Comparison of ENCODE assay signal across 9 mouse cellular contexts in genomic region chr8:121736236-121736635, GRCm38 (mm10). TPM values are rescaled to one million over a fixed set of nuclear protein-coding genes. Genes with fewer than 3 reads are reported as not detected.
DNase-seq lines count a peak whose midpoint lies in the region; ATAC-seq and TF ChIP-seq lines count a peak whose summit lies in the region.
"Had no signal": no experiment of that assay in that cellular context is flagged by ENCODE, and none has a peak within 500 bp of the region (broad histone marks: within the 10 kb centered on the region; RNA-seq: fewer than 3 reads in every experiment).

No protein-coding gene starts in this region.

- WGBS in heart, embryonic 12.5 days: 12% methylated on average over 7 of the region's 7 CpGs
- WGBS in lung, embryonic 14.5 days: 14% methylated on average over 7 of the region's 7 CpGs

- TF ChIP-seq RAD21 in MEL (IDR thresholded peaks at IDR 0.05; ENCODE audit: low read depth, low read length): no peak

- no peak for TF ChIP-seq EP300 in MEL (IDR thresholded peaks at IDR 0.05; ENCODE audit: low read depth in 1 of 2, low read length in 2 of 2)

- no peak overlapping the region for H3K4me3 ChIP-seq in heart, embryonic 12.5 days
- no peak overlapping the region for H3K4me3 ChIP-seq in MEL (ENCODE audit: control insufficient read depth in 1 of 2, insufficient read depth in 1 of 2, low read depth in 2 of 2, low read length in 2 of 2)
- no peak overlapping the region for H3K4me3 ChIP-seq in lung, embryonic 14.5 days (ENCODE audit: low read depth, low read length)
- H3K4me3 ChIP-seq: limb, embryonic 12.5 days had no signal

- TF ChIP-seq POLR2A in MEL (IDR thresholded peaks at IDR 0.05; ENCODE audit: control insufficient read depth in 1 of 2, insufficient read depth in 1 of 2, low read depth in 1 of 2, low read length in 2 of 2, poor library complexity in 1 of 2): no peak

- no peak for ATAC-seq in heart, embryonic 12.5 days (ENCODE audit: insufficient number of reproducible peaks, low FRiP score)
- no peak for ATAC-seq in lung, embryonic 14.5 days (ENCODE audit: insufficient read depth)
- ATAC-seq in erythroblast, adult 5-6 weeks (replicated peaks; ENCODE audit: low FRiP score, poor library complexity, severe bottlenecking): no peak

- 0 out of 2 replicates have a peak, but pooled peaks cover 5% of the 10 kb centered on the region for H3K4me1 ChIP-seq in heart, embryonic 12.5 days (replicated peaks)
- H3K4me1 ChIP-seq in MEL (ENCODE audit: control insufficient read depth in 1 of 2, insufficient read depth in 2 of 2, low read length in 2 of 2): no peaks in the 10 kb centered on the region
- no peaks in the 10 kb centered on the region for H3K4me1 ChIP-seq in lung, embryonic 14.5 days (ENCODE audit: insufficient read depth)

- intact Hi-C loops in heart, postnatal 36 days (cut with DNase I): no loop called here

- H3K27ac ChIP-seq in heart, embryonic 12.5 days (ENCODE audit: poor library complexity, severe bottlenecking): no peak overlapping the region
- H3K27ac ChIP-seq in MEL (ENCODE audit: control insufficient read depth, low read depth, low read length): no peak overlapping the region
- H3K27ac ChIP-seq in lung, embryonic 14.5 days (ENCODE audit: low read depth): no peak overlapping the region
- H3K27ac ChIP-seq: limb, embryonic 12.5 days had no signal

- H3K4me2 ChIP-seq in heart, embryonic 12.5 days: no peak overlapping the region
- H3K4me2 ChIP-seq in lung, embryonic 14.5 days: no peak overlapping the region
- H3K4me2 ChIP-seq: limb, embryonic 12.5 days had no signal

- H3K79me2 ChIP-seq in MEL (ENCODE audit: control insufficient read depth, insufficient read depth, low read length, poor library complexity): no peaks in the 10 kb centered on the region

- no peaks in the 10 kb centered on the region for H3K9me3 ChIP-seq in heart, embryonic 12.5 days (replicated peaks)
- H3K9me3 ChIP-seq in MEL (replicated peaks; ENCODE audit: insufficient read depth, low read length): no peaks in the 10 kb centered on the region
- H3K9me3 ChIP-seq in lung, embryonic 14.5 days (ENCODE audit: low read depth, low read length): no peaks in the 10 kb centered on the region
- H3K9me3 ChIP-seq: limb, embryonic 12.5 days had no signal

- TF ChIP-seq CTCF in MEL (IDR thresholded peaks at IDR 0.05 in 2 of 3, conservative IDR thresholded peaks at IDR 0.05 in 1 of 3; ENCODE audit: control insufficient read depth in 1 of 3, insufficient read depth in 1 of 3, low read depth in 2 of 3, low read length in 3 of 3, poor library complexity in 1 of 3, severe bottlenecking in 1 of 3): no peak
- TF ChIP-seq CTCF in lung, embryonic 14.5 days (IDR thresholded peaks at IDR 0.05; ENCODE audit: low read depth): no peak

- peak; percentile 19 to 26 for DNase-seq in heart, postnatal 36 days
- DNase-seq in MEL (ENCODE audit: low read depth, low spot score): peak; percentile 44
- peak; percentile 81 for DNase-seq in embryo, embryonic 10.5 days (ENCODE audit: low spot score)
- peak; percentile 93 for DNase-seq in lung, embryonic 14.5 days
- no peak for DNase-seq in right cerebral cortex, postnatal 14 days
- no peak for DNase-seq in right cerebral cortex, adult 2 months (ENCODE audit: low spot score in 2 of 2)

- no peak overlapping the region for H3K9ac ChIP-seq in heart, embryonic 12.5 days
- no peak overlapping the region for H3K9ac ChIP-seq in MEL (ENCODE audit: control insufficient read depth, low read depth, low read length, poor library complexity, severe bottlenecking)
- no peak overlapping the region for H3K9ac ChIP-seq in lung, embryonic 14.5 days
- H3K9ac ChIP-seq: limb, embryonic 12.5 days had no signal

- H3K36me3 ChIP-seq in heart, embryonic 12.5 days: no peaks in the 10 kb centered on the region
- no peaks in the 10 kb centered on the region for H3K36me3 ChIP-seq in MEL (ENCODE audit: control insufficient read depth in 1 of 2, insufficient read depth in 2 of 2, low read length in 2 of 2)
- H3K36me3 ChIP-seq in lung, embryonic 14.5 days (ENCODE audit: insufficient read depth): no peaks in the 10 kb centered on the region
- H3K36me3 ChIP-seq: limb, embryonic 12.5 days had no signal

- H3K27me3 ChIP-seq in heart, embryonic 12.5 days (replicated peaks): peaks cover 74% of the 10 kb centered on the region
- no peaks in the 10 kb centered on the region for H3K27me3 ChIP-seq in MEL (ENCODE audit: control insufficient read depth in 1 of 2, insufficient read depth in 2 of 2, low read length in 2 of 2)
- peaks cover 24% of the 10 kb centered on the region for H3K27me3 ChIP-seq in lung, embryonic 14.5 days (ENCODE audit: insufficient read depth, low read length)

TF ChIP-seq in MEL, 35 proteins besides CTCF, POLR2A, EP300 and RAD21:
- TF ChIP-seq ELF1 (IDR thresholded peaks at IDR 0.05; ENCODE audit: low read depth, low read length) (no peak), MEF2A (IDR thresholded peaks at IDR 0.05; ENCODE audit: extremely low read depth, insufficient replicate concordance, low read depth, low read length, poor library complexity, severe bottlenecking) (no peak)

RNA-seq across cellular contexts. Expression of gene Jph3, which starts 6.8 kb away (rescaled TPM):
- under 1 TPM in 1 of 2 experiments, not detected in 1; 0.08 TPM for total RNA-seq in heart, postnatal 36 days (2021)
- polyA plus RNA-seq in heart, embryonic 12.5 days (2016; fragmentation: Nextera tagmentation; extraction: Ambion mirVana): 0.27 and 0.31 TPM in 2 replicates
- not detected in 2 replicates for total RNA-seq in MEL (2012; rRNA removed)
- under 1 TPM in 1 of 2 experiments, not detected in 1; 0.15 TPM for polyA plus RNA-seq in MEL (2012; ENCODE audit: insufficient read depth in 1 of 2, insufficient read length in 2 of 2, low read depth in 1 of 2, low replicate concordance in 2 of 2, missing spikeins in 1 of 2)
- 0.22 and 0.42 TPM in 2 replicates for polyA plus RNA-seq in lung, embryonic 14.5 days (2014; fragmentation: Nextera tagmentation; extraction: Ambion mirVana)
- not detected in 2 replicates for total RNA-seq in erythroblast, adult 5-6 weeks (2015; ENCODE audit: low replicate concordance)
- not detected in 2 replicates for total RNA-seq in erythroblast, adult 5-6 weeks (2017; ENCODE audit: low replicate concordance)

Comparison
In these comparisons a context has a peak if more than half of its experiments do, and no peak if none do; other contexts are left out.
1. DNase-seq: peak in heart, postnatal 36 days (2 of 2), MEL (single experiment), embryo, embryonic 10.5 days (single experiment) and lung, embryonic 14.5 days (single experiment); none in right cerebral cortex, postnatal 14 days (single experiment) and right cerebral cortex, adult 2 months (0 of 2).